Mouse (Mus musculus): ENCODE data around the gene Cd59a. TPM values are rescaled to one million over a fixed set of nuclear protein-coding genes. Genes with fewer than 3 reads are reported as not detected.
"Not testable (repeated sequence)": the region's sequence is repeated elsewhere in the genome, so short reads cannot be mapped to it uniquely, and the experiment has no call there.

Cd59a gene
- 1 to 10 TPM; 4.4 to 5.5 TPM for total RNA-seq (2021)
- long read RNA-seq, experiment 1, transcript Cd59a-201 (4 exons, 1,691 nt), result major isoform, 5 of 7 reads
- long read RNA-seq, experiment 1, partial matches to known transcripts, result 0 of 7 reads
- long read RNA-seq, experiment 1, other reads (novel, unspliced or antisense), result 2 of 7 reads
- long read RNA-seq, experiment 2, transcript Cd59a-201 (4 exons, 1,691 nt), result major isoform, 10 of 10 reads
- long read RNA-seq, experiment 2, partial matches to known transcripts, result 0 of 10 reads
- long read RNA-seq, experiment 2, other reads (novel, unspliced or antisense), result 0 of 10 reads

DNA sequence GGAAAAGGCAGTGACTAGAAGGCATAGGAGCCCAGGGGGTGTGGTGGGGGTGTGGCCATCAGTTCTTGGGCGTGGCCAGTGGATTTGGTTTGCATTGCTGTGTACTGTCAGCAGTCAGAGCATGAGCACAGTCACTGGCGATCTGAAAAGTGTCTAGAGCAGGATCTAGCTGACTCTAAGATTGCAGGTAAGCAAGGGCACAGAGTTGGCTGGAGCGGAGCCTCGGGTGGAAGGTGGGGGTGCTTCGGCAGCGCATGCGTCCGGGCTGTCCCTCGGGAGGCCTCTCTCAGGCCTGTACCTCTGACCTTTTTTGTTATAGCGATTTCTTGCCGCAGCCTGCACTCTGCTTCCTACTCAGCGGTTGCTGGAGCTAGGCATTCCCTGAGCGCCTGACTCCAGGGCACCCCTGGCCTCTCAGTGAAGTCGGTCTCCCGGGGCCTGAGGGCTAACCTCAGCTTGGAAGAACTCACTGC is at the start of gene Cd59a:
Gene Cd59a, plus strand, starts transcription at position 61 of the 473 bp plus-strand sequence.
- peak; percentile 9 to 32 for DNase-seq (ENCODE audit: low spot score in 2 of 2)

GRCm38 (mm10) chr2:104058381-104058780 is 37.2 kb upstream of the Cd59a start:
- DNase-seq (ENCODE audit: low spot score in 2 of 2), result no peak

DNA sequence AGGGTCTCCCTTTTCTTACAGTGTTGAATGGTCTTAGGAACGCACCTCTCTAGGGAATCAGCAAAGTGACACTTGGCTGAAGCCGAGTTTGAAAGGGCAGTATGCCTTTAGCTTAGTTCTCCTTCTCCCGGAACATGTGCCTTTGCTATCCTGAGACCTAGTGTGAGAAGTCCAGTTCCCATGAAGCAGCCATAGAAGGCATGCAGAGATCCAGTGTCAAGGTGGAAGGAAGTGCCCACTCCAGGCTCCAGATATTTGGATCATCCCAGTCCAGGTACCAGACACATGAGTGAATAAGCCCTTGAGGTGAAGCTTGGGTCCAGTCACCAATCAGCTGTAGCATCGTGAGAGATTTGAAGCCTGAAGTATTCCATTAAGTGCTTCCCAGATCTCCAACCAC is 36.6 kb upstream of the Cd59a start:
- DNase-seq (ENCODE audit: low spot score in 2 of 2), result no peak

DNA sequence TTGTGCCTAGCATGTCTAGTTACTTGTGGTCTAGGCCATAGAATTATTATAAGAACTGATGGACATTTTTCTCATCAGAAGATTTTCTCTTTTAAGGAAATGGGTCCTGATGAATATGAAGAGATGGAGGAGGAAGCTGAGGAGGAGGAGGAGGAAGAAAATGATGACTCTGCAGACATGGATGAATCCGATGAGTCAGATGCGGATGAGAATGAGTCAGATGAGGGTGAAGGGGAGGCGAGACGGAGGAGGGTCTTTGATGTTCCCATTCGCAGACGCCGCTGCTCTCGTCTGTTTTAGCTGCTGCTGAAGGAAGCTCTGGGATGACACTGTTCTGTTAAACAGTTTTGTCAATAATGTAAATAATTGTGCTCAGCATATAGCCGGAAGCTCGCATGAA is 35.8 kb upstream of the Cd59a start:
- DNase-seq (ENCODE audit: low spot score in 2 of 2), result no peak

GRCm38 (mm10) chr2:104060996-104061395 is 34.6 kb upstream of the Cd59a start:
- DNase-seq (ENCODE audit: low spot score in 2 of 2), result no peak

- no peak for DNase-seq (ENCODE audit: low spot score in 2 of 2)
These were observed 32.9 kb upstream of the Cd59a start for GRCm38 (mm10) chr2:104062665-104063064.

- no peak for DNase-seq (ENCODE audit: low spot score in 2 of 2)
These were observed 31.4 kb upstream of the Cd59a start for GRCm38 (mm10) chr2:104064152-104064551.

- not testable (repeated sequence) for DNase-seq (ENCODE audit: low spot score in 2 of 2)
These were observed 30.1 kb upstream of the Cd59a start, which contains the start of gene Gm10912 for GRCm38 (mm10) chr2:104065526-104065925. Gene Gm10912 (plus strand): TSS chr2:104065826.

DNA sequence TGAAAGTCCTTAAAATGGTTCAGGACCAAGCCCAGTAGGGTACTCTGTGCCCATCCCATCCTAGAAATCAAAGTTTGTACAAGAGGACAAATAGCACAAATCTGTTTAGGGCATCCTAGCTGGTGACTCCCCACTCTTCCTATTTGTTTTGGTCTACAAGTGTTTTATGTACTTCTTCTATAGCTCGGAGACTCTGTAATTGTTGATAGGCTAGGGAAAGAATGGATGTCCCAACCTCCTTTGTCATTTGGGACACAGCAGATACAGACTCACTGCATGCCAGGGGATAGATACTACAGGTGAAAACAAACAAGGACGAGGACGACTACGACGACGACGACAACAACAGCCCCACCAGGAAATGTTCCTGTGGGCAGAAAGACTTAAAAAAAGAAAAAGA is 27.2 kb upstream of the Cd59a start, which contains the start of gene Gm10799:
Gene Gm10799, minus strand, starts transcription at position 101 of the 400 bp plus-strand sequence.
- DNase-seq (ENCODE audit: low spot score in 2 of 2), result not testable (repeated sequence)

GRCm38 (mm10) chr2:104069704-104070185 is 25.9 kb upstream of the Cd59a start, which contains the start of gene Cd59b:
Gene Cd59b (plus strand): TSS chr2:104069849.
- no peak for DNase-seq (ENCODE audit: low spot score in 2 of 2)

DNA sequence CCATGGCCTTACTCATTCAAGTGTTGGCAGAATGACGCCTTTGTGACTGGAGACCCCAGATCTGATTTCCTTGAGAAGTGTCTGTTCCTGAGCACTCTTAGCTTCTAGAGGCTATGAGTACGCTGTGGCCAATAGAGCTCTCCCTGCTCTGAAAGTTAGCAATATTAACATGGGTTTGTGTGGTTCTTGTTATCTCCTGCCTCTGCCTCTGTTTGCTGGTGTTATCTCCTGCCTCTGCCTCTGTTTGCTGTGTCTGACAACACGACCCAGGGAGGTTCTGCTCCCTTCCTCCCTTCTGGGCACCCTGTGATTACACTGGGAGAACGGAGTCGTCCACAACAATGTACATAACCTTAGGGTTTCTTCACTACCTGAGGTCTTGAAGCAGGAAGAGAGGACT is 17.3 kb upstream of the Cd59a start:
- DNase-seq (ENCODE audit: low spot score in 2 of 2), result not testable (repeated sequence)

DNA sequence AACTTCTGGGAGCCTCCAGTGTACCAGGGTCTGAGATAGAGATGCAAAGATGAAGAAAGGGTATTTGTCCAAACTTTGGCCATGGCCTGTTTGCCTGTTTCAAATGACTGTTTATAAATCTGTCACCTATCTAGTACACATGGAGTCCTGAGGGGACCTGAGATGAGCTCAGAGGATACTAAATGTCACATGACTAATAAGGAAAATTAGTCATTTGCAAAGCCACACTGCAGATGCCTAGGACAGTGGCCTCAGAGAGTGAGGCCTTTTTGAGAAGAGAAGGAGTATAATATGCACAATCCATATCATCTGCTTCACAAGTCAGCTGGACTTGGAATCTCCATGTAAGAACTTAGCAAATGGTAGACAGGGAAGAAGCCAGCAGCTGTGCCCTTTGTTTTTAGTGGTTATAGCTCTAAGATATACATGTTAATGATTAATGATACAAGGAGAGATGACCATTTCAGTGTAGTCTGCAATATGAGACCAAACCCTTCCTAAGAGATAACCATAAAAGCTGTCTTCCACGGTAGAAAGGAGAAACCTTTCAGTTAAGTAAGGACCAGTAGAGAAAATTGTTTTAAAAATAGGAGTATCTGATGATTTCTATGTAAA is 14.1 kb upstream of the Cd59a start:
- DNase-seq (ENCODE audit: low spot score in 2 of 2), result not testable (repeated sequence)

DNA sequence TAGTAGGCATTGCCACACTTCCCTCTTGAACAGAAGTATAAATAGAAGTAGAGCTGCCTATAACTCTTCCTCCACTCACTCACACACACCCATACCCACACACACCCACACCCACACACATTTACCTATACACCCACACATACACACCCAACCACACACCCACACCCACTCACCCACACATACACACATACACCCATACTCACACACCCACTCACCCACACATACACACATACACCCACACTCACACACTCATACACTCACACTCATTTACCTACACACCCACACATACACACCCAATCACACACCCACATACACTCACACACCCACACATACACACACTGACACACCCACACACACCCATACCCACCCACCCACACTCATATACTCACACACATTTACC is 13.1 kb upstream of the Cd59a start:
- DNase-seq (ENCODE audit: low spot score in 2 of 2), result no peak

DNA sequence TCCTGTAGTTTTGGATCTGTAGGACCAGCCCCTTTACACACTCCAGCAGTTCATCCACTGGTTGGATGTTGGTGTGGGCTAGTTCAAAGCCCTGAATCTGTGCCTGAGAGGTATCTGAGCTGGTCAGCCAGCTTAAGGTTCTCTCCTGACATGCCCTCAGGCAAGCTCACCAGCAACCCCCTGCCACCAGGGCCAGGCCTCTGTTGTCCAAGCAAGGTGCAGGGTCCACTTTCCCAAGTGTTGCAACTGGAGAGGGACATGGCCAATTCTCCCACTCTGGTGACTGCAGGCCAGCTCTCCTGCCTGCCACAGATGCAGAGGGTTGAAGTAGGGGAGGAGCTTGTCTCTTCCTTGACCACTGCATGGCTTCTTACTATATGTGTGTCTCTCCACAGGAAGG is 11.6 kb upstream of the Cd59a start:
- not testable (repeated sequence) for DNase-seq (ENCODE audit: low spot score in 2 of 2)

DNA sequence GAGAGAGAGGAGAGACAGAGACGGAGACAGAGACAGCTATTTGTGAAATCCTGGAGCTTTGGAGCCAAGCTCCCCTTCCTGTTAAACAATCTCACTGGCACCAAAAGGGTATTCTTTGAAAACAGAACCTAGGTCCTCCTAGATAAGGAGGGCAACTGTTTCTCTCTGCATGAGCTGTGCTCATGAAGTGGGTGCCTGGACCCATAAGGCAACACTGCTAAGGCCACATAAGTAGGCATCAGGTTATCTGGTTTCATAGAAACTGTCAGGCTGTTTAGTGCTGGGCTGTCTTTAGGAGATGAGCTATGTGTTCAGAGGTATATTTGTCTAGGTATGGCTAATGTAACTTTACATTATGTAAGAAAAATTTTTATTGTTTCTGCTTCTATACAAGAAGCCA is 8.0 kb upstream of the Cd59a start:
- DNase-seq (ENCODE audit: low spot score in 2 of 2), result not testable (repeated sequence)

DNA sequence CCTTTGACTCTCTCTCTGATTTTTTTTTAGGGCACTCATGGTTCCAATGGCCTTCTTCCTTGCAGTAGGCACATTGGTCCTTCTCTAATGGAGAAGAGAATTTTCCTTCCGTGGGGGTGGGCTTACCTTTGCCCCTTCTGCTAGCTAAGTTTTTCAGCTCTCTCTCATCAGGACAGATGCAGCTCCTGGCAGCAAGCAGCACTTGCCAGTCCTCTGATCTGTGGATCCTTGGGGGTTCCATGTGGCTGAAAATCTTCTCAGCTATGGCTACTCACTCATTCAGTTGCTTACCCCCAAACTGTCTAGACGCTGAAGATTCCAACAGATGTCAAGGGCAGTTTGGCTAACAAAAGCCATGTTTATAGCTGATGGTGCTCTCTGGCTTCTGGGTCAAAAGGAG is 2.3 kb upstream of the Cd59a start:
- no peak for DNase-seq (ENCODE audit: low spot score in 2 of 2)

GRCm38 (mm10) chr2:104096256-104096655 is 655 bp downstream of the Cd59a start:
- DNase-seq (ENCODE audit: low spot score in 2 of 2), result no peak

DNA sequence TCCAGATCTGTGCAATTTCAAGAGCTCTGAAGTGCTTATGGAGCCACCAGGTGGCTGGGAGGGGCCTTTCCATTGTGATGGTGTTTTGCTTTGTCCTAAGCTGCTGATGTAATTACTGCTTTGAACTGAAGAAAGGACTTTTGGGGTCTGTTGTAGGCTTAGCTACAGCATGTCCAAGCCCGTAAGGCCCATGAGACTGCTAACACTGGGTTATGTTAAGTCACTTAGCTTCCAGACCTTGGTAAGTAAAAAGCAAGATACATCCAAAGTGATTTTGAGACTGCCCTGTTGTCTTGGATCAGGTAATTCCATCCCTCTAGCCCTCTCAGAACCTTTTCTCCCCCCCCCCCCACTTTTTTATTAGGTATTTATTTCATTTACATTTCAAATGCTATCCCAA is 1.2 kb downstream of the Cd59a start:
- not testable (repeated sequence) for DNase-seq (ENCODE audit: low spot score in 2 of 2)

DNA sequence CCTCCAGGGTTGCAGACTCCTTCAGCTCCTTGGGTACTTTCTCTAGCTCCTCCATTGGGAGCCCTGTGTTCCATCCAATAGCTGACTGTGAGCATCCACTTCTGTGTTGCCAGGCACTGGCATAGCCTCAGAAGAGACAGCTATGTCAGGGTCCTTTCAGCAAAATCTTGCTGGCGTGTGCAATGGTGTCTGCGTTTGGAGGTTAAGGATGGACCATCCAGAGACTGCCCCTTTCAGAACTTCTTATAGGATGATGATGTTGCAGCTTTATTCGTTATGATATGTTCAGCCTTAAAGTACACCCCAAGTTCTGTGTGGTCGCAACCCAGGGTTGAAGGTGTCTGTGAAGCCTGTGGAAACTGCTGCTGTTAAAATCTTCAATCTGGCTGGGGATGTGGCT is 1.8 kb downstream of the Cd59a start:
- not testable (repeated sequence) for DNase-seq (ENCODE audit: low spot score in 2 of 2)

DNA sequence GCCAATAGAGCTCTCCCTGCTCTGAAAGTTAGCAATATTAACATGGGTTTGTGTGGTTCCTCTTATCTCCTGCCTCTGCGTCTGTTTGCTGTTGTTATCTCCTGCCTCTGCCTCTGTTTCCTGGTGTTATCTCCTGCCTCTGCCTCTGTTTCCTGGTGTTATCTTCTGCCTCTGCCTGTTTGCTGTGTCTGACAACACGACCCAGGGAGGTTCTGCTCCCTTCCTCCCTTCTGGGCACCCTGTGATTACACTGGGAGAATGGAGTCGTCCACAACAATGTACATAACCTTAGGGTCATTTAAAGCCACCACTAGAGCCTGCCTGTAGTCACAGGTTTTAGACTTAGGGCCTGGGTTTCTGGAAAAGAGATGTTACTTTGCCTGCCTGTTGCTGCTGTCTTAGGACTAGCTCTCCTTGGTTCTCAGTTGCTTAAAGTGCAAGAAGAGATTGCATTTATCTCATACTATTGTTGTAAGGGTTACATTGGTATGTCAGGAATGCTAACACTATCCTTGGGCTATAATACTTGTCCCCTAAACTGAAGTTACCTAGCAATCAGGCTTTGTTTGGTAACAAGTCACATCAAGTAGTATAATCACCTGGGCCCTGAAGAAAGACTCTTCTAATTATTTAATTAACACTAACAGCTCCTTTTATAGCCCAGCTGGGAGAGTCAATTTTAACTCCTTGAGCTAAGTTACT is 3.1 kb downstream of the Cd59a start:
- no peak for DNase-seq (ENCODE audit: low spot score in 2 of 2)

DNA sequence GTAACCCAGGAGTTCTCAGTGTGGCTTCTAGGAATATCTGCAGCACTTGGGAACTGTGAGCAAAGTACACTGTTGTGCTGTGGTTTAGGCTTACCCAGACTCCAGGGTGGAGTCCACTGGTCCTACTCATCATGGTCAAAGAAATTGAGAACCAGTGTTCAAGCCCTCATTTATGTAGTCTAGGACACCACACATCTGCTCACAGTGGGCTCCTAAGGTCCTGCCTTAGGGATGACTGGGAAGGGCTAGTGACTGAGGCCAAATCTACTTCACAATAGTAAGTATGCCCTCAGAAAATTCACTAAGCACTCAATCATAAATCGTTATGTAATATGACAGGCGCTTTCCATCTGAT is 3.6 kb downstream of the Cd59a start:
- no peak for DNase-seq (ENCODE audit: low spot score in 2 of 2)

DNA sequence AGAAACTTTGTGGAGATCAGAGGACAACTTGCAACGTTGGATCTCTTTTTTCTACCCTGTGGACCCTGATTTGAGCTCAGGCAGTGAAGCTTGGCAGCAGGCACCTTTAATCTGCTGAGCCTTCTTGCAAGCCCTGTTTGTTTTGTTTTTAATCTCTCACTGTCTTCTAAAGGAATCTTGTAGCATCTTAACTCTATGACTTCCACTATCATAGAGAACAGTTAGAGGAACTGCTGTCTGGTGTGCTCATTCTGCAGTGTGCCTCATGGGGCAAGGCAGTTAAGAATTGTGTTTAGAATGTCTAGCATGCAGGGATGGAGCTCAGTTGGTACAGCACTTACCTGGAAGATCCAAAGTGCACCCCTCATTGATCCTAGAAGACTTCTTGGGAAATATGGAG is 4.3 kb downstream of the Cd59a start:
- DNase-seq (ENCODE audit: low spot score in 2 of 2), result no peak

Measured in layer of hippocampus, postnatal 14 days (tissue).